Mouse (Mus musculus) T-cell, adult 2 months (primary cell): Measurements from ENCODE around the gene Gm4553.
A peak's percentile ranks its signal among the peaks of the same experiment; 100 is the strongest.
"Not testable (repeated sequence)": the region's sequence is repeated elsewhere in the genome, so short reads cannot be mapped to it uniquely, and the experiment has no call there.

ENCODE experiments used
- DNase-seq: peaks from one replicate; pipeline ENCODE4 v3.0.0; 2022; ENCODE audit warnings: low spot score

Gm4553 gene

GRCm38 (mm10) chr7:142165639-142166038, at the start of gene Gm4553:
Gene Gm4553 (minus strand): TSS chr7:142165739.
- DNase-seq, result not testable (repeated sequence)

GRCm38 (mm10) chr7:142212136-142212535, 46.6 kb upstream of the Gm4553 start:
- DNase-seq, result not testable (repeated sequence)

DNA sequence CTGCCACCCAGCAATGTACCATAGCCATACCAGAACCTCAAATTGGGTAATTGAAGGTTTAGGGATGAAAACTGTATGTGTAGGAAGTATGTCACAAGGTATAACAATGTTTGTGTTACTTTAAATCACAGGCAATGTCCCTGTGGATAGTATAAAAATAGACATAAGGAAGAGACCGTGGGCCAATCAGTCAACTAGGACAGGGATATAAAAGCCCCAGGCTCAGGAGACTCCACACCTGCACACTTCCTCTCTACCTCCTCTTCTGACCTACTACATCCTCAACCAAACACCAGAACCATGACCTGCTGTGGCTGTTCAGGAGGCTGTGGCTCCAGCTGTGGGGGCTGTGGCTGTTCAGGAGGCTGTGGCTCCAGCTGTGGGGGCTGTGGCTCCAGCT, 46.0 kb upstream of the Gm4553 start, which contains the start of gene Gm7579:
Gene Gm7579 (plus strand): TSS at position 301 of the 400 bp plus-strand sequence.
- DNase-seq, result no peak

GRCm38 (mm10) chr7:142206891-142207290, 41.4 kb upstream of the Gm4553 start:
- DNase-seq, result not testable (repeated sequence)

- no peak for DNase-seq
Measured at GRCm38 (mm10) chr7:142205488-142205887, 39.9 kb upstream of the Gm4553 start.

DNA sequence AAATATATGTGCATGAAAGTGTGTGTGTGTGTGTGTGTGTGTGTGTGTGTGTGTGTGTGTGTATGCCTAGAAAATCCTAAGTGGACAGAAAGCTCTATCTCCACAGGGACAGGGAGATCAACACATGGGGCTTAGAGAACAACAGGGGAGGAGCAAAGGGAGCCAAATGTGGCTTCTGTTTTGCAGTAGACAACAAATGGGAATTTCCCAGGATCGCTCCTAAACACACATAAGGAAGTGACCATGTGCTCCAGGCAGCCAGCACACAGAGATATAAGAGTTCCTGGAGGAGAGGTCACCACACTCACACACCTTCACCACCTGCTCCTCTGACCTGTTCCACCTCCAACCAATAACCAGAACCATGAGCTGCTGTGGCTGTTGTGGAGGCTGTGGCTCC, 35.5 kb upstream of the Gm4553 start, which contains the start of gene Krtap5-3:
Gene Krtap5-3 (plus strand): TSS at position 301 of the 400 bp plus-strand sequence.
- DNase-seq, result no peak

DNA sequence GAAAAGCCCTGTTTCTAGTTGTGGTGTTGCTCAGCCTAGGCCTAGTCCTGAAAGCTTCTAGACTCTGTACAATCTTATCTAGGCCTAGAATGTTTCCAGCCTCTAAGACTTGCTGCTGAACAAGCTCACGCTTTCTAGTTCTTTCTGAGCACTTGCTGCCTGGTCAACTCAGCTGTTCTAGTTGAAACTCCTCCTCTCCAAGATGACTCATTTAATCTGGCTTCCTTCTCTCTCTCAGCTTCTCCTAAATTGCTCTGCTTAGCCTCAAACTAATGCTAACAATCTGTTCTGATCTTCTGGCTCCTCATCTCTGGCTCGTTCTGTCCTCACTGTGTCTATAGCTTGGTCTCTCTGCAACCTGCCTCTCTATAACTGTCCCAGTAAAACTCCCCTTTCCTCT, 33.2 kb upstream of the Gm4553 start:
- no peak for DNase-seq

DNA sequence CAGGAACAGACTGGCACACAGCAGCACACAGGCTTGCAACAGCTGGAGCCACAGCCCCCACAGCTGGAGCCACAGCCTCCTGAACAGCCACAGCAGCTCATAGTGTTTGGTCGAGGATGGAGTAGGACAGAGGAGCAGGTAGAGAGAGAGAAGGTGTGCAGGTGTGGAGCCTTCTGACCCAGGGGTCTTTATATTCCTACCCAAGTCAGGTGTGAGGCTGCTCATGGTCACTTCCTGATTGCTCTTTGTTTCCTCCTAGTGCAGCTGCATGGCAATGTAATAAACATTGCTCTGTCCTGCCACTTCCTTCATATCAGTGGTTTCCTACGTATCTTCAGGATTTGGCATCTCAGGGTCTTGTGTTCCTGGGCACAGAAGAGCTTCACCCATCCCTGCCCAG, 24.8 kb upstream of the Gm4553 start, which contains the start of gene Gm10153:
Gene Gm10153 (minus strand): TSS at position 101 of the 400 bp plus-strand sequence.
- no peak for DNase-seq

- DNase-seq, result no peak
Measured at GRCm38 (mm10) chr7:142188156-142188555, 22.6 kb upstream of the Gm4553 start.

GRCm38 (mm10) chr7:142181021-142181420, 15.5 kb upstream of the Gm4553 start:
- DNase-seq, result no peak

- DNase-seq, result no peak
Measured at GRCm38 (mm10) chr7:142178685-142179084, 13.1 kb upstream of the Gm4553 start.

GRCm38 (mm10) chr7:142175905-142176304, 10.4 kb upstream of the Gm4553 start, which contains the start of gene Krtap5-2:
Gene Krtap5-2 (minus strand): TSS chr7:142176005.
- DNase-seq, result not testable (repeated sequence)

- DNase-seq, result no peak
Measured at GRCm38 (mm10) chr7:142169836-142170235, 4.3 kb upstream of the Gm4553 start.

DNA sequence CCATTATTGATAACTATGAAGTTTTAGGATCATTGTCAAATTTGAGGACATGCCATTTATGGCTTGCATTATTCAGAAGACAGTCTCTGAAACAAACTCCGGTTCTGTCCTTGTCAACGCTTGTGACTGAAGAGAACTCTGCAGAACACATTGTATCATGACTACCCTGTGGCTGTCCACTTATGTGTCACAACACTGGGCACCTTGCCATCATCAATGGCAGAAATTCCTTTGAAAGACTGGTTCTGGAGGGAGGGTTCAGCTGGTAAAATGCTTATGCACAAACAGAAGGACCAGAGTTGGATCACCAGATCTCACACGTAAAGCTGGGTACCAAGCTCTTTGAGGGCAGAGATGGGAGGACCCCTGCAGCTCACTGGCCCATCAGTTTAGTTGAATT, 6.2 kb downstream of the Gm4553 start:
- no peak for DNase-seq

DNA sequence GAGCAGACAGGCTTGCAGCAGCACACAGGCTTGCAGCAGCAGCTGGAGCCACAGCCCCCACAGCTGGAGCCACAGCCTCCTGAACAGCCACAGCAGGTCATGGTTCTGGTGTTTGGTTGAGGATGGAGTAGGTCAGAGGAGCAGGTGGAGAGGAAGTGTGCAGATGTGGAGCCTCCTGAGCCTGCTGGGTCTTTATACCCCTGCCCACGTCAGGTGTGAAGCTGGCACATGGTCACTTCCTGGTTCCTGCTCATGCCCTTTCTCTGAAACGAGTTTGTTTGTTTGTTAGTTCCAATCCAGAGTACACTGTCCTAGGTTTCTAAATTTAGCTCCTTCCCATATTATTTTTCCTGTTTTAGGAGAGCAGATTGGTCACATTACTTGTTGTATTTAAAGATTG, 8.5 kb downstream of the Gm4553 start, which contains the start of gene Gm29735:
Gene Gm29735 (minus strand): TSS at position 101 of the 400 bp plus-strand sequence.
- not testable (repeated sequence) for DNase-seq

- no peak for DNase-seq
Measured at GRCm38 (mm10) chr7:142155308-142155707, 10.2 kb downstream of the Gm4553 start.

DNA sequence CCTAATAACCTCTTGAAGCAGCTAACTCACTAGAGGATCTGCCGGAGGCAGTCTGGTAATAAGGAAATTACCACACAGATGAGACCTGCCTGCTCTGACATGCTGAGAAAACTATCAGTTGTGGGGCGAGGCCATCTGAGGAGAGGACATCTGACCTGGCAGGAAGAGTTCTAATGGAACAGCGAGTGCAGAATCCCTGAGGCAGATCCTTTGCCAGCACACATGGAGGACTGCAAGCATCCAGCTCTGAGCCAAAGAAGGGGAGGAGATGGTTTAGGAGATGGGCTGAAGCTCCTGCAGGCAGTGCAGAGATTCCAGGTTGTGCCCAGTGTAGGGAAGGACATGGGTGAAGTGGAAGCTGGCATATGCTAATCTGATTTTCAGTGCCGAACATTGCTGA, 13.3 kb downstream of the Gm4553 start:
- DNase-seq, result no peak

GRCm38 (mm10) chr7:142148633-142149032, 16.9 kb downstream of the Gm4553 start:
- no peak for DNase-seq

DNA sequence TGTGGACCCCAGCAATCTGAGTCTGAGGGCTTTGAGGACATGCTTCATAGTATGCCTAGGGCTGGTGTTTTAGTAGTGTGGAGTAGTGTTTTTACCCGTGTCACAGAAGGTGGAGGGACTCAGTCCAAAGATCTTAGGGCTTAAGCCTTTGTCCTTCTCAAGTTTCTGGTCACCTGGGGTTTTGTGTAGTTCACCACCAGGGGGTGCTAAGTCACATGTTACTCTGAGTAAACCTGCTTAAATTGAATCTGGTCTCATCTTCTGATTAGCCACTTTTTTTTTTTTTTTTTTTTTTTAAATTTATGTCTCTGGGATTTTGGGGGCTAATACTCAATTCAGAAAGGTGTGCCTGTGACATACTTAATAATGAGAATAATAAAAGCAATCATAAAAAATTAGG, 19.5 kb downstream of the Gm4553 start:
- DNase-seq, result peak; percentile 19

DNA sequence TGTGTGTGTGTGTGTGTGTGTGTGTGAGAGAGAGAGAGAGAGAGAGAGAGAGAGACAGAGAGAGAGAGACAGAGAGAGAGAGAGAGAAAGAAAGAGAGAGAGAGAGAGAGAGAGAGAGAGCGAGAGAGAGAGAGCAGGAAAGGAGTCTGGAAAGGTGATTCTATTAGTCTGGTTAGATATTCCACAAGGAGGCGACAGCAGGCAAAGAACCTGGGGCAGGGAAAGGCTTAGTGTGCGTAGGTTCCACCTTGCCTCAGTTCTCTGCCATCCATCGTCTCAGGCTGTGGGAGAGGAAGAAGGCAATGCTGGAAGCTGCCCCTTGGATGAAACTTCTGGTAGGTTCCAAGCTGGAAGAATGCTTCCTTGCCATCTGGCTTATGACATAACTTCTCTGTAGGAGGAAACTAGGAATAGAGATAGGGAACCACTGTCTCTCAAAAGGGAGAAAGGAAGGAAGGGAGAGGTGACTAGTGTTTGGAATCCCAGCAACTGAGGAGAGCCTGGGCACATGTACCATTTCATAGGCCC, 20.1 kb downstream of the Gm4553 start:
- DNase-seq, result no peak

GRCm38 (mm10) chr7:142144507-142144906, 21.0 kb downstream of the Gm4553 start, which contains the start of gene Gm45337:
Gene Gm45337 (minus strand): TSS chr7:142144607.
- no peak for DNase-seq

GRCm38 (mm10) chr7:142143506-142144010, 22.0 kb downstream of the Gm4553 start:
- not testable (repeated sequence) for DNase-seq

DNA sequence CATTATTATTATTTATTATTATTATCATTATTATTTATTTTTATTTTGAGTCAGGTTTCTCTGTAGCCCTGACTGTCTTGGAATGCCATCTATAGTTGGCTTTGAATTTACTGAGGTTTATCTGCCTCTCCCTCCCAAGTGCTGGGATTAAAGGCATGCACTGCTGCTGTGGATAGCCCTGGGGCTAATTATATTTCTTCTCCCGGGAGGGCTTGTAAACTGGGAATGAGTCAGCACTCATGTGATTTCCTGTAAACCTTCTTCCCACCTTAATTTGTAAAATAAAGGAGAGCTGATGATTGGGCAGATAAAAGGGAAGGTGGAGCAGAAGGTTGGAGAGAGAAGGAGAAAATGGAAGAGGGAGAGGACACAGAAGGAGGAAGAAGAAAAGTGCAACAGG, 24.8 kb downstream of the Gm4553 start:
- no peak for DNase-seq

GRCm38 (mm10) chr7:142135934-142136333, 29.6 kb downstream of the Gm4553 start, which contains the start of gene Gm39115:
Gene Gm39115 (minus strand): TSS chr7:142136034.
- not testable (repeated sequence) for DNase-seq
